Mouse (Mus musculus) ES-Bruce4 (cell line): ENCODE data around the gene Gm4869.

Source experiments
- CTCF ChIP-seq: IDR thresholded peaks from one replicate; pipeline ENCODE4 v1.8.1; 2011; ENCODE audit warnings: low read depth, low read length
- EP300 ChIP-seq: IDR thresholded peaks from 2 replicates; pipeline ENCODE4 v1.6.1; 2011; ENCODE audit warnings: low read depth, low read length; ENCODE audit not compliant: insufficient read depth

DNA sequence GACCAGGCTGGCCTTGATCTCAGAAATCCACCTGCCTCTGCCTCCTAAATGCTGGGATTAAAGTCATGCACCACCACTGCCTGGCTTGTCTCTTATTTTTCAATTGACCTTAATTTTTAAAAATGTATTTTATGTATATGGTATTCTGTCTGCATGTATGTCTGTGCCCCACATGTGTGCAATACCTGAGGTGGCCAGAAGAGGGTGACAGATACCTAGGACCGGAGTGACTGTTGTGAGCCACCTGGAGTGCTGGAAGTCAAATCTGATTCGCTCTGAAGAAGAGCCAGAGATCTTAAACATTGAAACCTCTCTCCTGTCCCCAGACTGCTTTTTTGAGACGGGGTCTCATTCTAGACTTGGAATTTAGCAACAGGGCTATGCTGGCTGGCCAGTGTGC is 26.9 kb downstream of the Gm4869 start:
- TF ChIP-seq CTCF (peak; percentile 61), EP300 (no peak)
